Mouse (Mus musculus): ENCODE measurements around the gene Kirrel.

The Kirrel gene

GRCm38 (mm10) chr3:87076899-87077298 lies 97.6 kb downstream of the Kirrel start:
- DNase-seq, result no peak

DNA sequence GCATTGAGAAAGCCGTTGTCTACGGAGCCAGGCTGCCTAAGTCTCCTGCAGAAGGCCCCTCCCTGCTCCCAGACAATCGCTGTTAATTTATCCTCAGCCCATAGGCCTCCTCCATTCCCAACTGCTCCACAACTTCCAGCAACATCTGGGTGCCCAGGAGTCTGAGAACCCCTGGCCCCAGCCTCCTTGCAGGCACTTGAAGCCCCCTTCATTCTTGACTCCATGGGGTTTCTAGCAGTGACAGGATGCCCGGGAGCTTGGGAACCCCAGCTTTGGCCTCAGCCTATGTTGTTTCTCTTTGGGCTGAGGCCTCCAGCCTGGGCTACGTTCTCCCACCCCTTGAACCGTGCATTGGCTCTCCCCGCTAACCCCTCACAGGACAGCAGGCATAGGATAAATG lies 98.4 kb downstream of the Kirrel start:
- DNase-seq, result no peak

DNA sequence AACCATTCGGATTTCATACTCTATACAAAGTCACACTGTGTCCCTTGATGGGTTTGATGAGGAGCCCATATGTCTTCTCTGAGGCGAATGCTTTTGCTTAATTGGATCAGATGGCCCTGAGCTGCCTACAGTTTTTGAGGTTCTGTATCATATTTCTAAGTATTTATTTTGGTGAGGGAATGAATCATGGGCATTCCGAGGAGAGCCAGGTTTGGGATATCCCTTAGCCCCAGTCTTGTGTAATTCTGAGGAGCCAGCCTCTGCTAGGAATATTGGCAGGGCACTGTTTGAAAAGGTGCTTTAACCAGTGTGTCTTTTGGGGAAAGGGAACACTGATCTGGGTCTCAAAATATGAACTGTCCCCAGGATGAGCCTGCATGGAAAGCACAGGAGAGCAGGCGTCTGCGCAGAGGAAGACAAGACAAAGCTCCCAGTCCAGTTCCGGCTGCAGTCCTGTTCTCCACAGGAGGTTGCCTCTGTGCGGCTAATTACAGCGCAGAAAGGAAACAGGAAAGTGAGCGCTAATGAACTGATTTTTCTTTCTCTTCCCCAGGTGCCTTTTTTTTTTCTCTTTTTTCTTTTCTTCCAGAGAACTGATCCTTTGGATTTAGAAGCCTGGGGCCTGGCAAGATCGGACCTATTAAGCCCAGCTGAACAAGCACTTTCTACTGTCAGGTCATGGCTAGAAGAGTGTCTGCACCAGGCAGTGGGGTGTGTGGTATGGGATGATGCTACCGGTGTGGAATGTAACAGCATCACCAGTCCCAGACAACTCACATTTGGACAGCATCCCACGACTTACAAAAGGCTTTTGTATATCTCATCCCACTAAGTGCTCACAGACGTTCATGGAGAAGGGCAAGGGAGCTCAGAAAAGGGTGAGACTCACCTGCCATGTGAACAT lies 101.7 kb downstream of the Kirrel start:
- no peak for DNase-seq

- no peak for DNase-seq
These were observed 102.4 kb downstream of the Kirrel start for GRCm38 (mm10) chr3:87072191-87072590.

- no peak for DNase-seq
These were observed 107.1 kb downstream of the Kirrel start for GRCm38 (mm10) chr3:87067396-87067975.

DNA sequence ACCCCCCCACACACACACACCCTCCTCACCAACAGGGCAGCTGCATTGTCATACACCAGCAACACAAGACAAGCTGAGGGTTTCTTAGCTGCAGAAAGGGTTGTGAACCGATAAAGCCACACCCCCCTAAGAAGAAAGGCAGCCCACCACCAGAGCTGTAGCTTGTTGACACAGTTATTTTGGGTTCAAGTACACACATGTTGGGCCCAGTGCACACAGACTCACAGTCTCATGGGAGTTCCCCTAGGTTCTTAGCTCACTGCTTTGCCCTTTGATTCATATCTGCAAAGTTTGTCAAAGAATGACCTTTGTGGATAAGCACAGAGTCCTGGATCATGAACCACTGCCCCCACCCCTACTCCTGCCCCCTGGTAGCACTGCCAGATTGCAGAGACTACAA lies 120.6 kb downstream of the Kirrel start:
- no peak for DNase-seq

DNA sequence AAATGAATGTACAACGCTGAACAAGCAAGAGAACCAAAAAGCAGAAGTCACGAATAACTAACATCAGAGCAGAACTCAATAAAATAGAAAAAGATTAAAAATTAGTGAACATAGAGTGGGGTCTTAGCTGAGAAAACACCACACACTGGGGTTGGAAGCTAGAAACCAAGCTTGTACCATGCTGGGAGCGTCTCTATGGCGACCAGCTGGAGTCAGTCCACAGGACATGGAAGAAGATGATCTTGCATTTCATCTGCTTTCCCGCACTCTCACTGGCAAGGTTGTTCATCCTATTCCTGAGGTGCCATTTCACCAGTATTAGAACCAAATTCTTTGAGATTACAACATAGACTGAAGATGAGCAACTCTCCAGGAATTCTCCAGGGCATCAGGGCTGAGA lies 126.7 kb downstream of the Kirrel start:
- DNase-seq, result no peak

DNA sequence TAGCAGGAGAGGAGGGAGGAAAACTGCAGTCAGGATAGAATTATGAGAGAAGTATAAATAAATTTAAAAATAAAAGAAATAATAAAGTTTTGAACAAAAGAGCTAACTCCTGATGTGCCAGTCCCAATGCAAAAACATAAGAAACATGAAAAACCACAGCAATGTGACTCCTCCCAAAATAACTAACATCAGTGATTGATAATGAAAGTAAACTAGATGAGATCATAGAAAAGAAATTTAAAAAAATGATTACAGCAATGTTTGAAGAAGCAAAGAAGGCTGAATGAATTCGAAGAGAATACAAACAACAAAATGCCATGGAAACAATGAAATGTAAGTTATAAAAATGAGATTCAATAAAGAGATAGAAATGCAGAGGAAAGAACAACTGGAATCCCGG lies 132.8 kb downstream of the Kirrel start:
- no peak for DNase-seq

- DNase-seq, result no peak
These were observed 136.0 kb downstream of the Kirrel start for GRCm38 (mm10) chr3:87038500-87038899.

DNA sequence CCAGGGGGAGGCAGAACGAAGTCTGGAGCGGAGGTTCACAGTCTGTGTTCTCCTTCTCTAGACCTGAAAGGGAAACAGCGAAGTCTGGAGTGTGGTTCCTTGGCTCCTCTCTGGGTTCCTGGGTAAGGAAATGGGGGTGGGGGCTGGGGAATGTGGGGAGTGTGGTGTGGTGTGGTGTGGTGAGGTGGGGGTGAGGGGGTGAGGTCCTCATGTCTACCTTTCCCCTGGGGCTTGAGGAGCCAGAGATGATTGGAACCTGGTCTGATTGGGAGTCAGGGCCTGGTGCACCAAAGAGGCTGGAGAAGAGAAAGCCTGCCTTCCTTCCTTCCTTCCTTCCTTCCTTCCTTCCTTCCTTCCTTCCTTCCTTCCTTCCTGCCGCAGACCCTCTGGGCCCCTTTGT lies 140.5 kb downstream of the Kirrel start:
- DNase-seq, result no peak

GRCm38 (mm10) chr3:87033357-87033756 lies 141.2 kb downstream of the Kirrel start:
- DNase-seq, result peak; percentile 57 to 72

GRCm38 (mm10) chr3:87030855-87031254 lies 143.7 kb downstream of the Kirrel start:
- peak; percentile 50 to 75 for DNase-seq

All from kidney, postnatal 25 days (tissue).